Mouse (Mus musculus) WW6 (cell line): ENCODE measurements around the gene Mdm4.

ENCODE experiments used
- DNase-seq: peaks from one replicate; pipeline ENCODE4 v3.0.0-alpha.2; 2013; ENCODE audit warnings: low read depth, low spot score

The Mdm4 gene

GRCm38 (mm10) chr1:133030461-133030860 is at the start of gene Mdm4:
Gene Mdm4 (minus strand): TSS chr1:133030561.
- no peak for DNase-seq

- DNase-seq: no peak
Measured at GRCm38 (mm10) chr1:133080079-133080561, 49.8 kb upstream of the Mdm4 start.

GRCm38 (mm10) chr1:133079509-133079908 is 49.1 kb upstream of the Mdm4 start:
- DNase-seq: no peak

- DNase-seq: no peak
Measured at GRCm38 (mm10) chr1:133078338-133078727, 48.0 kb upstream of the Mdm4 start.

GRCm38 (mm10) chr1:133077606-133078337 is 47.4 kb upstream of the Mdm4 start:
- no peak for DNase-seq

GRCm38 (mm10) chr1:133076681-133077514 is 46.5 kb upstream of the Mdm4 start:
- DNase-seq: no peak

- DNase-seq: no peak
Measured at GRCm38 (mm10) chr1:133075651-133076400, 45.5 kb upstream of the Mdm4 start.

GRCm38 (mm10) chr1:133074541-133074940 is 44.2 kb upstream of the Mdm4 start:
- no peak for DNase-seq

- no peak for DNase-seq
Measured at GRCm38 (mm10) chr1:133073327-133073856, 43.0 kb upstream of the Mdm4 start.

- DNase-seq: no peak
Measured at GRCm38 (mm10) chr1:133071666-133072381, 41.5 kb upstream of the Mdm4 start.

GRCm38 (mm10) chr1:133070157-133070556 is 39.8 kb upstream of the Mdm4 start:
- no peak for DNase-seq

GRCm38 (mm10) chr1:133069275-133070120 is 39.1 kb upstream of the Mdm4 start:
- DNase-seq: no peak

GRCm38 (mm10) chr1:133068669-133069274 is 38.4 kb upstream of the Mdm4 start:
- DNase-seq: no peak

GRCm38 (mm10) chr1:133068268-133068667 is 37.9 kb upstream of the Mdm4 start:
- DNase-seq: no peak

GRCm38 (mm10) chr1:133063164-133063563 is 32.8 kb upstream of the Mdm4 start:
- DNase-seq: no peak

- no peak for DNase-seq
Measured at GRCm38 (mm10) chr1:133060681-133061080, 30.3 kb upstream of the Mdm4 start.

GRCm38 (mm10) chr1:133059592-133059991 is 29.2 kb upstream of the Mdm4 start:
- no peak for DNase-seq

- no peak for DNase-seq
Measured at GRCm38 (mm10) chr1:133057345-133058034, 27.1 kb upstream of the Mdm4 start.

- DNase-seq: no peak
Measured at GRCm38 (mm10) chr1:133054326-133054725, 24.0 kb upstream of the Mdm4 start.
